Mouse (Mus musculus) adrenal gland, postnatal 10 days (tissue): Measurements from ENCODE around the gene Hacd3. TPM values are rescaled to one million over a fixed set of nuclear protein-coding genes. Genes with fewer than 3 reads are reported as not detected.
A peak's percentile ranks its signal among the peaks of the same experiment; 100 is the strongest.
"Not testable (repeated sequence)": the region's sequence is repeated elsewhere in the genome, so short reads cannot be mapped to it uniquely, and the experiment has no call there.

Experiments used
- DNase-seq: peaks from one replicate; pipeline ENCODE4 v3.0.0; 2021; ENCODE audit warnings: mixed read lengths
- total RNA-seq, 2 experiments: library from RNA; stranded (reverse); gene quantifications; 2 replicates each; pipeline ENCODE4 v1.2.3; 2021

Hacd3 gene
- total RNA-seq, 2 experiments from 2014 or later: 151 to 154 TPM

- DNase-seq: no peak
Measured at GRCm38 (mm10) chr9:65016978-65017827, 4.3 kb downstream of the Hacd3 start.

GRCm38 (mm10) chr9:65016241-65016977 is 5.1 kb downstream of the Hacd3 start:
- DNase-seq: no peak

- no peak for DNase-seq
Measured at GRCm38 (mm10) chr9:65015461-65016222, 5.9 kb downstream of the Hacd3 start.

- peak; percentile 78 for DNase-seq
Measured at GRCm38 (mm10) chr9:65011304-65011703, 10.2 kb downstream of the Hacd3 start.

GRCm38 (mm10) chr9:65010632-65011031 is 10.9 kb downstream of the Hacd3 start:
- DNase-seq: peak; percentile 65

- no peak for DNase-seq
Measured at GRCm38 (mm10) chr9:65005737-65006136, 15.8 kb downstream of the Hacd3 start.

- no peak for DNase-seq
Measured at GRCm38 (mm10) chr9:65001481-65001880, 20.0 kb downstream of the Hacd3 start.

- DNase-seq: not testable (repeated sequence)
Measured at GRCm38 (mm10) chr9:64995464-64995863, 26.0 kb downstream of the Hacd3 start.

- DNase-seq: no peak
Measured at GRCm38 (mm10) chr9:64990291-64990690, 31.2 kb downstream of the Hacd3 start.

GRCm38 (mm10) chr9:64988443-64988842 is 33.0 kb downstream of the Hacd3 start:
- DNase-seq: no peak

- no peak for DNase-seq
Measured at GRCm38 (mm10) chr9:64987651-64988050, 33.8 kb downstream of the Hacd3 start.

- no peak for DNase-seq
Measured at GRCm38 (mm10) chr9:64985807-64986206, 35.7 kb downstream of the Hacd3 start.

GRCm38 (mm10) chr9:64985037-64985794 is 36.3 kb downstream of the Hacd3 start:
- no peak for DNase-seq

GRCm38 (mm10) chr9:64981904-64982303 is 39.6 kb downstream of the Hacd3 start:
- DNase-seq: no peak

GRCm38 (mm10) chr9:64980548-64980947 is 40.9 kb downstream of the Hacd3 start:
- DNase-seq: no peak

GRCm38 (mm10) chr9:64960978-64961320 is 60.5 kb downstream of the Hacd3 start:
- DNase-seq: no peak

GRCm38 (mm10) chr9:64960117-64960977 is 61.1 kb downstream of the Hacd3 start, which contains the start of gene Ints14:
Ints14 (plus strand) TSS chr9:64960905.
- peak; percentile 98 for DNase-seq

- no peak for DNase-seq
Measured at GRCm38 (mm10) chr9:64957276-64957675, 64.2 kb downstream of the Hacd3 start.

GRCm38 (mm10) chr9:64956337-64956736 is 65.2 kb downstream of the Hacd3 start:
- peak; percentile 71 for DNase-seq

GRCm38 (mm10) chr9:64953190-64953589 is 68.3 kb downstream of the Hacd3 start:
- no peak for DNase-seq

- no peak for DNase-seq
Measured at GRCm38 (mm10) chr9:64952055-64952454, 69.4 kb downstream of the Hacd3 start.
